Mouse (Mus musculus) forebrain, embryonic 10.5 days (tissue): ENCODE measurements around the gene Jph2. TPM values are rescaled to one million over a fixed set of nuclear protein-coding genes. Genes with fewer than 3 reads are reported as not detected.

ENCODE experiments used
- DNase-seq: peaks from one replicate; pipeline ENCODE4 v3.0.0-alpha.2; 2017; ENCODE audit warnings: low spot score; ENCODE audit errors: extremely low spot score
- H3K27ac ChIP-seq: fragments of 300-500 bp; sonication (generic); 2 replicates; pipeline ENCODE4 v1.5.1; 2016; ENCODE audit warnings: mild to moderate bottlenecking
- H3K27me3 ChIP-seq: fragments of 300-500 bp; sonication (generic); 2 replicates; pipeline ENCODE4 v1.6.1; 2016; ENCODE audit warnings: mild to moderate bottlenecking; ENCODE audit not compliant: poor library complexity, severe bottlenecking
- H3K36me3 ChIP-seq: fragments of 300-500 bp; sonication (generic); replicated peaks from 2 replicates; pipeline ENCODE4 v1.6.1; 2016; ENCODE audit warnings: mild to moderate bottlenecking, moderate library complexity
- H3K4me1 ChIP-seq: fragments of 300-500 bp; sonication (generic); 2 replicates; pipeline ENCODE4 v1.6.1; 2016
- H3K4me3 ChIP-seq: fragments of 300-500 bp; sonication (generic); 2 replicates; pipeline ENCODE4 v1.5.1; 2016; ENCODE audit warnings: mild to moderate bottlenecking, moderate library complexity
- H3K9me3 ChIP-seq: fragments of 300-500 bp; sonication (generic); 2 replicates; pipeline ENCODE4 v1.6.1; 2016; ENCODE audit warnings: mild to moderate bottlenecking, moderate library complexity
- WGBS: fragments of 180-500 bp; shearing (Covaris S2); methylation state at CpG from one replicate; pipeline ENCODE4 v1.1.7; 2016; 5-methylcytosine and 5-hydroxymethylcytosine counted together
- polyA plus RNA-seq: library from polyadenylated mRNA; unstranded; fragments of >200 nt; fragmentation: Nextera tagmentation; extraction: Ambion mirVana; gene quantifications from 2 replicates; pipeline ENCODE4 v1.2.1, GENCODE M21; 2016

Gene Jph2
- polyA plus RNA-seq, 1 experiment from 2014 or later: 0.47 TPM

GRCm38 (mm10) chr2:163375468-163375867 is 22.3 kb downstream of the Jph2 start:
- Histone ChIP-seq H3K36me3 (no peaks in the 10 kb centered on the region), H3K9me3 (peaks cover 7% of the 10 kb centered on the region; the same call in 1 of the 2 replicates), H3K27ac (no peak overlapping the region), H3K4me1 (peaks cover 4% of the 10 kb centered on the region; the same call in 1 of the 2 replicates), H3K27me3 (peaks cover 45% of the 10 kb centered on the region), H3K4me3 (peak overlapping the region; percentile 7; the same call in 1 of the 2 replicates)
- 43% methylated on average over 35 of the region's 35 CpGs for WGBS
- no peak for DNase-seq

DNA sequence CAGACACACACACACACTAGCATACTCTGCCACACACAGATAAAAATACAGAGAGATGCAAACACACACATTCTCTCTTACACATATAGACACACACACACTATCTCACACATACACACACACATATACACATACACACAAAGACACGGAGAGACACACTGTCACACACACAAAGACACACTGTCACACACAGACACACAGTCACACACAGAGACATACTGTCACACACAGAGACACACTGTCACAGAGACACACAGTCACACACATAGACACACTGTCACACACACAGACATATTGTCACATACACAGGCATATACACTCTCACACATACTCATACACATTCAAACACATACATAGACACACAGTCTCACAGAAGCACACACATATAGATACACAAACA is 25.2 kb downstream of the Jph2 start:
- H3K9me3 ChIP-seq: peaks cover 7% of the 10 kb centered on the region; the same call in 1 of the 2 replicates
- peaks cover 11% of the 10 kb centered on the region; the same call in 1 of the 2 replicates for H3K4me1 ChIP-seq
- 83% methylated on average over 1 of the region's 1 CpGs for WGBS
- no peak overlapping the region for H3K27ac ChIP-seq
- H3K27me3 ChIP-seq: peaks cover 41% of the 10 kb centered on the region
- H3K4me3 ChIP-seq: no peak overlapping the region
- H3K36me3 ChIP-seq: no peaks in the 10 kb centered on the region
- no peak for DNase-seq

DNA sequence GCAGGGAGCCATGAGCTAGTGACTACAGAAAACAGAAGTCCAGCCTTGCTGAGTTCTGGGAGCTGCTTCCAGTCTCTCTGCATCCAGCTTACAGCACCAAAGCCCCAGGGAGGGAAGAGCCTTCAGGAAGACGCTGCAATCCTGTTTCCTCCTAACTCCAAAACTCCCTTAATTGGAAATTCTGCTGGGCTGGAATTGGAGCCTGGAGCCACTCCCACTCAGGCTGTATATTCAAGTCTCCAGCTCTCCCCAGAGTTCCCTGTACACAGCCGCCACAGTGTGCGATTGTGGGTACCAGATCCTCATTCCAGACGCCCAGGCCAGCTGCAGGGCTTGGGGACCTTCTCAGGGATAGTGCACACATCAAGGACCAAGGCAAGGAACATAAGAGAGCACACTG is 27.6 kb downstream of the Jph2 start:
- Histone ChIP-seq H3K36me3 (no peaks in the 10 kb centered on the region), H3K27me3 (peaks cover 19% of the 10 kb centered on the region)
- 67% methylated on average over 4 of the region's 4 CpGs for WGBS

GRCm38 (mm10) chr2:163364785-163365541 is 32.8 kb downstream of the Jph2 start:
- H3K9me3 ChIP-seq: no peaks in the 10 kb centered on the region
- 0 out of 2 replicates have a peak, but pooled peaks cover 7% of the 10 kb centered on the region for H3K4me1 ChIP-seq
- no peaks in the 10 kb centered on the region for H3K27me3 ChIP-seq
- WGBS: 82% methylated on average over 18 of the region's 18 CpGs
- H3K27ac ChIP-seq: no peak overlapping the region
- H3K4me3 ChIP-seq: no peak overlapping the region
- DNase-seq: no peak
- H3K36me3 ChIP-seq: no peaks in the 10 kb centered on the region

More for the DNA sequence above, 27.6 kb downstream of the Jph2 start:
- Histone ChIP-seq H3K27ac (no peak overlapping the region), H3K4me1 (0 out of 2 replicates have a peak, but pooled peaks cover 7% of the 10 kb centered on the region), H3K4me3 (no peak overlapping the region), H3K9me3 (no peaks in the 10 kb centered on the region)
- no peak for DNase-seq

DNA sequence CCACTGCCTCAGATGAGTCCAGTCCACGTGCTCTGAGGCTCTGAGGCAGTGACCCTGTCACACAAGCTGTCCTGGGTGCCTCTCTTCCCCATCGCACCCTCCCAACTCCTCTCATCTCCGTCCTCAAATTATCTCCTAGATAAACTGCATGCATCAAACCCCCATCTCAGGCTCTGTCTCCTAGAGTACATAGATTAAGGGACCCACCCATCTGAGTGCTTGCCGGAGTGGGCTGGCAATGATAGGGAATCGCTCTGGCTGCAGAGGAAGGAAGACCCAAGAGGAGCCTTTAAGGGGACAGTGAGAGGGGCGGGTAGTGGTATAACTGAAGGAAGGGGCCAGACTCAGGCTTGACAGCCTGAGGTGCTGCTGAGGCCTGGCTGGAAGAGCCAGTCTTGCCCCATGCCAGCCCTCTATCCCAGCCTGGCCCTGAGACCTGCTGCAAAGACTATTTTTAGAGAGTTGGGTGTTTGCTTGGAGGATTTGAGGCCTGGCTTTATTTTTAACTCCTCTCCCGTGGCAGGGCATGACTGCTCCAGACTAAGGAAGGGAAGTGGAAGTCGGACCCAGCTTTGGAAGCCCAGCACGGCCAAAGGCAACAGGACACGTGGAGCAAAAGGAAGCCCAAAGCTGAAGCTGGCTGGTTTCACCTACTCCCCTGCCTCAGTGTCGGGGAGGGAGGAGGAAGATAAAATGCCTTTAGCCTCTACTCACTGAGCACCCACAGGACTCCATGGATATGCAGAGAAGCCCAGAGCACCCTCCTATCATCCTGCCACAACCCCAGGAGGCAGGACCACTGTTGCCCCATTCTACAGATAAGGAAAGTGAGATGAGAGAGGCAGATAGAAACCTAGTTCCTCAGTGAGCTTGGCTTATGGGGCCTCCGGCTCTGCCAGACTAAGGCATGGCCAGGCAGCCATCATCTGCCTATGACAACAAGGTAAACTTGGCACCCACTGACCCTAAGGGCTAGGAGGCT is 34.6 kb downstream of the Jph2 start:
- Histone ChIP-seq H3K9me3 (no peaks in the 10 kb centered on the region), H3K36me3 (no peaks in the 10 kb centered on the region), H3K27ac (no peak overlapping the region), H3K4me1 (0 out of 2 replicates have a peak, but pooled peaks cover 2% of the 10 kb centered on the region), H3K4me3 (no peak overlapping the region), H3K27me3 (no peaks in the 10 kb centered on the region)
- no peak for DNase-seq
- WGBS: 75% methylated on average over 12 of the region's 12 CpGs

DNA sequence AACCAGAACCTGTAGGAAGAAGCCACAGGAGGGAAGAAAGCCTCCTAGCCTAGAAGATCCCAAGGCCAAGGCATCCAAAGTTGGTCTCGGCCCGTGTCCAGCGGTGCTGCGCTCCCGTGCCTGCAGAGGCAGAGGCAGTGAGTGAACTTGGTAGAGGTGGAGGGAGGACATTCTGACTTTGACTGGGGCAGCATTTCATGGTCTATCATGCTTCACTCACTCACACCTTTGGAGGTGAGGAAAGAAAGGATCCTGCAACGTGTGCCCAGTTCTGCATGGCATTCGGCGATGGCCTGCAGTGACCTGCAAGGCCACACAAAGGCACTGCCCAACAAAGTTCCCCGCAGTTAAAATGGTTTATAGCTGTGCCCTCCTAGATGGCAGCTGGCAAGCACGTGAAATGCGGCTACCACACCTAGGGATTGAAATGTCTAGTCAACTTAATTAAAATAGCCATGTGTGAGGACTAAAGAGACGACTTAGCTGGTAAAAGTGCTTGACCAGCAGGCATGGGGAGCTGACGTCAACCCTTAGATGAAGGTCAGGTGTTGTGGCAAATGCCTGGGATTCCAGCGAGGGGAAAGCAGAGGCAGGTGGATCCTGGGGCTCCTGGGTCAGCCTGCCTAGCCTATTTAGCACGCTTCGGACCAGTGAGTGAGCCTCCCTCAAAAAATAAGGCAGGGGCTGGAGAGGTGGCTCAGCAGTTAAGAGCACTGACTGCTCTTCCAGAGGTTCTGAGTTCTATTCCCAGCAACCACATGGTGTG is 36.8 kb downstream of the Jph2 start:
- DNase-seq: no peak
- no peaks in the 10 kb centered on the region for H3K27me3 ChIP-seq
- no peak overlapping the region for H3K27ac ChIP-seq
- H3K9me3 ChIP-seq: no peaks in the 10 kb centered on the region
- H3K4me1 ChIP-seq: no peaks in the 10 kb centered on the region
- no peaks in the 10 kb centered on the region for H3K36me3 ChIP-seq
- no peak overlapping the region for H3K4me3 ChIP-seq
- WGBS: 86% methylated on average over 16 of the region's 16 CpGs

GRCm38 (mm10) chr2:163359253-163359652 is 38.5 kb downstream of the Jph2 start:
- H3K4me1 ChIP-seq: no peaks in the 10 kb centered on the region
- no peaks in the 10 kb centered on the region for H3K27me3 ChIP-seq
- no peak overlapping the region for H3K4me3 ChIP-seq
- H3K36me3 ChIP-seq: no peaks in the 10 kb centered on the region
- DNase-seq: no peak
- H3K27ac ChIP-seq: no peak overlapping the region
- WGBS: 70% methylated on average over 2 of the region's 2 CpGs
- H3K9me3 ChIP-seq: no peaks in the 10 kb centered on the region

DNA sequence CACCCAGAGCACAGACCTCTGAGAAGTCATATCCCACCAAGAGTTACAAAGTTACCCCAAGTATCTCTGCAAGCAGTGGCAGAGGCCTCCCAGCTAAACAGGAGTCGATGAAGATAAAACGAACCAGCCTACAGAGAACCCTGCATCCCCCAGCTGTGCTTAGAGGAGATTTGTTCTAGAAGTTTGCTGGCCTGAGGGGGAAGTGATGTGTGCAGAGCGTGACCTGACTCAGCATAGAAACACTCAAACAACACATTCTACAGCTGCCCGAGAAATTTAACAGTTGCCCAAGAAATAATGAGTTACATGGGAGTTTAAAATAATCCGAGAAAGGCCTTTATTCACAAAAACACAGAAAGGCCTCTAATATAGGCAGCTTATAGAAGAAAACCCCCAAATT is 39.1 kb downstream of the Jph2 start:
- Histone ChIP-seq H3K4me1 (peaks cover 4% of the 10 kb centered on the region), H3K27me3 (no peaks in the 10 kb centered on the region), H3K9me3 (no peaks in the 10 kb centered on the region), H3K4me3 (no peak overlapping the region), H3K27ac (no peak overlapping the region), H3K36me3 (no peaks in the 10 kb centered on the region)
- WGBS: 85% methylated on average over 5 of the region's 5 CpGs
- no peak for DNase-seq

GRCm38 (mm10) chr2:163356113-163356840 is 41.5 kb downstream of the Jph2 start:
- Histone ChIP-seq H3K4me3 (no peak overlapping the region), H3K27ac (peak overlapping the region; percentile 40; the same call in 1 of the 2 replicates), H3K36me3 (no peaks in the 10 kb centered on the region), H3K27me3 (no peaks in the 10 kb centered on the region), H3K9me3 (no peaks in the 10 kb centered on the region), H3K4me1 (peaks cover 7% of the 10 kb centered on the region)
- DNase-seq: no peak
- WGBS: 85% methylated on average over 12 of the region's 12 CpGs

DNA sequence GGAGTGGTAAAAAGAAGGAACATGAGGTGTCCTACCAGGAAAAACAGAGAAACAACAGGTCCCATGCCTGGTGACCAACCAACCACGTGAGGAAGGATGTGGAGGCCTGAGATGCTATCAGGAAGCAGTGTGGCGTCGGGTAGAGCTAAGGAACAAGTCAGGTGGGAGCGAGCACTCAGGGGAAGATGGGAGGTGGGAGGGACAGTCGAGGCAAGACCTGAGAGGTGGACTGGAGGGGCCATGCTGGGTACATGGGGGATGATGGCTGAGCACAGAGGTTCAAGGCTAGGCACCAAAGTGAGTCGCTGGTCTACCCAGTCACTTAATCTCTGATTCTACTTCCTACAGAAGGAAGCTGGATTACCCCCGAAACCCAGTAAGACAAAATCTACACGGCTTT is 42.1 kb downstream of the Jph2 start:
- Histone ChIP-seq H3K9me3 (no peaks in the 10 kb centered on the region), H3K27ac (no peak overlapping the region), H3K4me3 (no peak overlapping the region), H3K36me3 (no peaks in the 10 kb centered on the region), H3K27me3 (no peaks in the 10 kb centered on the region), H3K4me1 (peaks cover 7% of the 10 kb centered on the region)
- no peak for DNase-seq
- 89% methylated on average over 8 of the region's 8 CpGs for WGBS

- no peaks in the 10 kb centered on the region for H3K27me3 ChIP-seq
- no peaks in the 10 kb centered on the region for H3K9me3 ChIP-seq
- 26% methylated on average over 7 of the region's 7 CpGs for WGBS
- DNase-seq: no peak
- no peak overlapping the region for H3K27ac ChIP-seq
- H3K4me3 ChIP-seq: no peak overlapping the region
- peaks cover 11% of the 10 kb centered on the region for H3K4me1 ChIP-seq
- H3K36me3 ChIP-seq: no peaks in the 10 kb centered on the region
Observed at GRCm38 (mm10) chr2:163353731-163354130, 44.1 kb downstream of the Jph2 start.

GRCm38 (mm10) chr2:163350443-163350842 is 47.4 kb downstream of the Jph2 start:
- Histone ChIP-seq H3K9me3 (no peaks in the 10 kb centered on the region), H3K27ac (no peak overlapping the region), H3K36me3 (no peaks in the 10 kb centered on the region), H3K4me3 (no peak overlapping the region), H3K4me1 (peaks cover 11% of the 10 kb centered on the region), H3K27me3 (no peaks in the 10 kb centered on the region)
- DNase-seq: no peak
- 55% methylated on average over 5 of the region's 5 CpGs for WGBS
